Mouse (Mus musculus) cortical plate, adult 2 months (tissue): ENCODE results near the gene Wnt1. TPM values are rescaled to one million over a fixed set of nuclear protein-coding genes. Genes with fewer than 3 reads are reported as not detected.

Source experiments
- H3K27ac ChIP-seq: fragments of 200-500 bp; 2 replicates; pipeline ENCODE4 v1.5.1; 2012; ENCODE audit warnings: low read length, control low read depth, inconsistent platforms; ENCODE audit not compliant: insufficient read depth
- H3K4me1 ChIP-seq: fragments of 200-500 bp; 2 replicates; pipeline ENCODE4 v1.6.1; 2011; ENCODE audit warnings: low read length; ENCODE audit not compliant: control insufficient read depth, insufficient read depth
- H3K4me3 ChIP-seq: fragments of 200-500 bp; 2 replicates; pipeline ENCODE4 v1.5.1; 2011; ENCODE audit warnings: mild to moderate bottlenecking, low read length, control low read depth; ENCODE audit not compliant: insufficient read depth
- CTCF ChIP-seq: fragments of 200-500 bp; IDR thresholded peaks from 2 replicates; pipeline ENCODE4 v1.5.1; 2011; ENCODE audit warnings: mild to moderate bottlenecking, control low read depth, low read length; ENCODE audit not compliant: insufficient read depth; ENCODE audit errors: extremely low read depth
- POLR2A ChIP-seq: fragments of 200-500 bp; IDR thresholded peaks from 2 replicates; pipeline ENCODE4 v1.6.1; 2011; ENCODE audit warnings: mild to moderate bottlenecking, low read length, control low read depth; ENCODE audit not compliant: insufficient read depth; ENCODE audit errors: extremely low read depth
- polyA plus RNA-seq: library from polyadenylated mRNA; depleted of rRNA; stranded (reverse); fragments of >200 nt; gene quantifications from 2 replicates; pipeline ENCODE4 v1.2.3, GENCODE M21; 2012

The Wnt1 gene
- polyA plus RNA-seq, 1 experiment, result 0.15 TPM

DNA sequence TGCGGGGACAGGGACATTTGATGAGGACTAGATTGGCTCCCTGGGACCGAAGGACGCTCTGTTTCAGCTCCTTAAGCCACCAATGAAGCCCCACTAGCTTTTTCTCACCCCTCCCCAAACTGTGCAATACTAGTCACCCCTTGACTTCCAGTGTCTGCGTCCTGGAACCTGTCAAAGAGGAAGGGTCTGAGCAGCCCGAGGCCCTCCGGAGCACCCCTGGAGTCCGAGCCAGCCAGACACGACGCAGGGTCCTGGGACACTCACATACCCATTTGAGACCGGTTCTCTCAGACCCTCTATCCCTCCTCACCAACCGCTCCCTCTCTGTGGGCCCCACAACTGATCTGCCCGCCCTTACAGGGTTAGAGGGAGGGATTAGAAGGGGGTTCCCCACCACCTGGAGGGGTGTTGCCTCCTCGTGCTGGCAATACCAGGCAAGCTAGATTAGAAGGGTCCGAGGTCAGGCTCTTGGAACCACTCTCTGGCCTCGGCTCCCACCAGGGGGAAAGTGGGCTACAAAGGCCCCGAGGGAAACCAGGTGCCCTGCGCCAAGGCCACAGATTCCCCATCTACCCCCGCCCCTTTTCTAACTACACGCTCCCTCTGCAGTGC is 12.5 kb upstream of the Wnt1 start:
- Histone ChIP-seq H3K4me3 (no peak overlapping the region), H3K4me1 (peaks cover 5% of the 10 kb centered on the region)

DNA sequence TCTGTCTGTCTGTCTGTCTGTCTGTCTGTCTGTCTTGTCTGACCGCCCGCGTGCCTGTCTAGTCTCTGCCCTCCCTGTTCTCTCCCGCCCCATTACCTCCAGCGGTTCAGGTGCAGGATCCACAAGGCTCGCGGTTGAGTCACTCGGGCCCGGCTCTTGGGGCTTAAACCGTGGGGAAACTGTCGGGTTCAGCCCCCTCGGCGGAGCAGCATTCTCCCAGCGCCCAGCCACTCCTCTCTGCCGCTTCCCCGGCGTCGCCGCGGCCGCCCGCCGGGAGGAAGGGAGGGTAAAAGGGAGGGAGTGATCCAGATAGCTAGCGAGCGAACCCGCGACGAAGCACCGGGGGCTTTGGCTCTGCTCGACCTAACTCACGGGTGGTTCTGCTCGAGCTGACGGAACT is 11.9 kb upstream of the Wnt1 start, which contains the start of gene Wnt10b:
Gene Wnt10b, minus strand, starts transcription at position 389 of the 400 bp plus-strand sequence.
- TF ChIP-seq POLR2A (no peak), CTCF (no peak)
- no peak within 1 kb of the TSS for H3K27ac ChIP-seq
- H3K4me1 ChIP-seq, result peaks cover under 1% of the 10 kb centered on the region; the same call in 1 of the 2 replicates
- H3K4me3 ChIP-seq, result peak within 1 kb of the TSS; percentile 18; the same call in 1 of the 2 replicates

More for the DNA sequence above, 12.5 kb upstream of the Wnt1 start:
- no peak overlapping the region for H3K27ac ChIP-seq
- TF ChIP-seq POLR2A (no peak), CTCF (no peak)

DNA sequence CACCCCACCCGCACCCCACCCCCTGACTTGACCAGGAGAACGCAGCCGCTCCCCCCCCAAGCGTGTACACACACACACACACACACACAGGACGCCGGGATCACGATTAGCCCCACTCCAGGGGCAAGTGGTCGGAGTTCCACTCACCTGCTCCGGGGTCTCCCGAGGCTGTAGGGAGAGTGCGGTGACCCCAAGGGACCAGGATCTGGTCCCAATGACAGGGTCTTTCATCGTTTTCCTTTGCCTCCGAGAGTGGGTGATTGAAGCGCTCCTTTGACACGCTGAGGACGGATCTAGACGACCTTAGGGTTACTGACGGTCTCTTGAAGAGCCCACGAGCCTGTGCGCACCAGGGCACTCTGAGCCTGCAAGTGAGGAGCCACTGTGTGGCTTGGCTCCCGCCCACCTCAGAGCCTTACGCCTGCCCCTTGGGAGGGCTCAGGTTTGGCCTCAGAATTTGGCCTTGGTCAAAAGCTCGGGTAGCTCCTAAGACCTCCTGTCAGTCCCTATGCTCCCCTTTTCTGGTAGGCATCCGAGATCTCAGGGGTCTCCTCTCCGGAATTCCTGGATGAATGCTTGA is 11.4 kb upstream of the Wnt1 start:
- TF ChIP-seq POLR2A (no peak), CTCF (no peak)
- Histone ChIP-seq H3K4me1 (no peaks in the 10 kb centered on the region), H3K4me3 (no peak overlapping the region), H3K27ac (no peak overlapping the region)

DNA sequence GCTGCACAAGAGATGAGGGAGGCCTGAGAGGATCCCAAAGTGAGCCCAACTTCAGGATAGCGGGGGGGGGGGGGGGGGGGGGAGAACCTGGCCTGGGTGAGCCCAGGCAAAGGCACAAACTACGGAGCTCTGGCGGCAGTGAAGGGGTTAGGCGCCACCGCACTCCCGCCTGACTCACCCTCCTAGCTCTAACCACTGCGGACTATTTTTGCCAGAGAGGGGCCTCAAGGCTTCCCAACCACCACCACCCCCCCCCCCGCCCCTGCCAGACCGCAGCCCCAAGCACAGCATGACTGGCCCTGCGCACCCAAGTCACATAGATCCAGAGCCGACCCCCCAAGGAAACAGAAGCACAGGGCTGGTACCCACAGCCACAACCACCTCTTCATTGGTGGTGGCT is 10.9 kb upstream of the Wnt1 start:
- TF ChIP-seq POLR2A (no peak), CTCF (no peak)
- Histone ChIP-seq H3K4me1 (no peaks in the 10 kb centered on the region), H3K4me3 (no peak overlapping the region), H3K27ac (no peak overlapping the region)

DNA sequence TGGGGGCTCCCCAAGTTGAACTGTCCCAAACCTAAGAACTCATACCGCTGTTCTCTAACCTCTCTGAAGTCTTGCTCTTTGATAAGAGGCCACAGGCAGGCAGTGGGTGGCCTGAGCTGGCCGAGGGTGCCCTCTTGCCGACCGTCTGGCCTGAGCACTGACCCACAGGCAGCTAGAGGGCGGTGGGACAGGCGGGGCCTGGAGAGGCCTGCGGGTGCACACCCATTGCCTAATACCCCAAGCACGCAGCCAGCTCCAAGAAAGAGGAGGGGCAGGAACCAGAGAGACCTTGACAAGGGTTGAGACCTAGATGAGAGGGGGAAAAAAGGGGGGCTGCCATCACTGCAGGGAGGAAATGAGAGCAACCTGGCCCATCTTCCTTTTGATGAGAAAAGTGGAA is 9.6 kb upstream of the Wnt1 start:
- no peaks in the 10 kb centered on the region for H3K4me1 ChIP-seq
- H3K4me3 ChIP-seq, result no peak overlapping the region
- no peak for TF ChIP-seq CTCF
- no peak for TF ChIP-seq POLR2A
- H3K27ac ChIP-seq, result no peak overlapping the region

DNA sequence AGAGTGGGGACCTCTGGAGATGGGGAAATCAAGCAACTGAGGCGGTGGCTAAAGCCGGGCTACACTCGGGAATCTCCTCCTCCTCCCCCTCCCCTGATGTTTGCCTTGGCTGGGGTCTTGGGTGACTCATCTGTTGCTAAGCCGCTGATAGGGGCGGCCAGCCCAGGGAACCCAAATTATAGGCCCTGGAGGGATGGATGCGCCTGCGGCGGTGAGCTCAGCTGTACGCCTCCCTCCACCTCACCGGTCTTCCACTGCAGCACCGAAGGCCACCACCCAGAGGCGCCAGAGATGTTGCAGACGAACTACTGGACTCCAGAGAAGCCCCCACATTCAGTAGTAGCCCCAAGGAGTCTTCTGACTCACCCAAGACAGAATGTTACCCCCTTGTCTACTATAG is 9.1 kb upstream of the Wnt1 start:
- H3K4me1 ChIP-seq, result no peaks in the 10 kb centered on the region
- H3K27ac ChIP-seq, result no peak overlapping the region
- no peak overlapping the region for H3K4me3 ChIP-seq
- TF ChIP-seq POLR2A, result no peak
- TF ChIP-seq CTCF, result no peak

DNA sequence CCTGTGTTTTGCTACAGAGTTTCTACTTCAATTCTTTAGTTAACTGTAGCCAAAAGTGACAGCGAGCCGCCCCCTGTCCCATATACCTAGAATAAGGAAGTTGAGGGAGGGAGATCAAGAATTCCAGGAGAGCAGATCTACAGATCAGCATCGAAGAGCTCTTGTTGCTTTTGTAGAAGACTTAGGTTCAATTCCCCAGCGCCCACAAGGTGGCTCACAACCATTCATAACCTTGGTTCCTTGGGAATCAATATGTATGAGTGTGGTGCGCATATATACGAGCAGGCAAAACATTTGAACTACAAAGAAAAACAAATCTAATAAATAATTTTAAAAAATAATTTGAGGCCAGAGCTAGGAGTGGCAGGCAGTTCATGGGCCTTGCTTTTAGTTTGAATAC is 8.5 kb upstream of the Wnt1 start:
- TF ChIP-seq CTCF (0 out of 2 replicates have a peak, but pooled peaks have one; percentile 1), POLR2A (no peak)
- Histone ChIP-seq H3K27ac (no peak overlapping the region), H3K4me1 (no peaks in the 10 kb centered on the region), H3K4me3 (no peak overlapping the region)

DNA sequence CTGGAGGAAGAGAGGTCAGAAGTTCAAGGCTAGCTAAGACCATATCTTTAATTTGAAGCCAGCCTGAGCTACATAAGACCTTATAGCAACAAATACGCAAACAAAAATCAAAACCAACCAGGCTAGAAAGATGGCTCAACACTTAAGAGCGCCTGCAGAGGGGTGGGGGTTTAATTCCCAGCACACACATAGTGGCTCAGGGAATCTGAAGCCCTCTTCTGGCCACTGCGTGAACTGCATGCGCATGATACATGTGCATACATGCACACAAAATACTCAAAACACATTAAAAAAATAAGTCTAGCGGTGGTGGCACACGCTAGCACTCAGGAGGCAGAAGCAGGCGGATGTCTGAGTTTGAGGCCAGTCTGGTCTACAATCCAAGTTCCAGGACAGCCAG is 3.9 kb upstream of the Wnt1 start:
- TF ChIP-seq CTCF, result peak; percentile 32; the same call in 1 of the 2 replicates
- TF ChIP-seq POLR2A, result no peak
- Histone ChIP-seq H3K4me3 (no peak overlapping the region), H3K27ac (no peak overlapping the region), H3K4me1 (no peaks in the 10 kb centered on the region)

DNA sequence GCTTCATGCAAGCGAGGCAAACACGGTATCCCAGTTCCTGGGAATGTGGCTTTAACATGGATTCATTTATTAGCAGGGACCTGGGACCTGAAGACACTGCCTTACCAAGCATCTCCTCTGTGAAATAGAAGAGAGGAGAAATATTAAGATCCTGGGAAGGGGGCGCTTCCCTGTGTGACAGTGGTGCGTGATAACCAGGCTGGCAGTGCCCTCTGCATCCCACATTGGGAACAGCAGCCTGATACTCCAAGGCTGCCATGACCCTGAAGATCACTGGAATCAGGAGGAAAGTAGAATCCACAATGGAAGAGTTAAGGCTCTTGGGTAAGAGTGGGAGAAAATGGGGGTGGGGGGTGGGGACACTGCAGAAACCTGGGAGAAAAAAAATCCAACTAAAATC is 1.7 kb upstream of the Wnt1 start:
- no peak overlapping the region for H3K4me3 ChIP-seq
- TF ChIP-seq POLR2A (no peak), CTCF (peak; percentile 70)

More for the DNA sequence above, 1.7 kb upstream of the Wnt1 start:
- no peak overlapping the region for H3K27ac ChIP-seq
- no peaks in the 10 kb centered on the region for H3K4me1 ChIP-seq
